Mouse (Mus musculus): Measurements from ENCODE around the gene 4930519G04Rik. TPM values are rescaled to one million over a fixed set of nuclear protein-coding genes. Genes with fewer than 3 reads are reported as not detected.
"Not testable (repeated sequence)": the region's sequence is repeated elsewhere in the genome, so short reads cannot be mapped to it uniquely, and the experiment has no call there.

4930519G04Rik gene
- polyA plus RNA-seq, 1 experiment from 2014 or later, result 0.04 TPM

GRCm38 (mm10) chr5:114879399-114879798, 25.9 kb downstream of the 4930519G04Rik start:
- H3K27me3 ChIP-seq, result no peaks in the 10 kb centered on the region
- DNase-seq (ENCODE audit: low read depth, low spot score) (no peak), ATAC-seq (no peak)
- in situ Hi-C loops (cut with MboI; ENCODE audit: low pct_unique_long_range_greater_than_20kb), result no loop called here
- TF ChIP-seq CTCF (IDR thresholded peaks at IDR 0.05), result no peak
- POLR2A ChIA-PET, result no interaction called here
- CTCF ChIA-PET, result no interaction called here

DNA sequence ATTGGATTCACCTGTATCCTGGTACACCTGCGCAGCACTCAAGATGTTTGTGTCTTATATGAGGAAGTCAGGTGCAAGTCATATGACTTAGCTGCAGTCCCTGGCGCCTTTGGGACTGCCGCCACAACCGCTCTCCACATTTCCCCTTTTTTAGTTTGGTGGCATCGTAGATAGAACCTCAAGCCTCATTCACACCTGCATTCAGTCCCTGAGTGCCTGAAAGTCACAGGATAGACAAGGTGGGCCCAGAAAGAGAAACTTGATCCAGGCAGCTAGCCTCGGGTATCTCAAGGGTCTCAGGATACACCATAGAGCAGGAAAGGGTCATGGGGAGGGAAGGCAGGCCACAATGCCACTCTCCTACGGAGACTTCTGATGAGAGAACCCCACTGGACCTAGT, 28.9 kb downstream of the 4930519G04Rik start:
- H3K27me3 ChIP-seq; POLR2A ChIA-PET; CTCF ChIA-PET; in situ Hi-C loops (cut with MboI; ENCODE audit: low pct_unique_long_range_greater_than_20kb); DNase-seq (ENCODE audit: low read depth, low spot score); ATAC-seq: not testable (repeated sequence)

DNA sequence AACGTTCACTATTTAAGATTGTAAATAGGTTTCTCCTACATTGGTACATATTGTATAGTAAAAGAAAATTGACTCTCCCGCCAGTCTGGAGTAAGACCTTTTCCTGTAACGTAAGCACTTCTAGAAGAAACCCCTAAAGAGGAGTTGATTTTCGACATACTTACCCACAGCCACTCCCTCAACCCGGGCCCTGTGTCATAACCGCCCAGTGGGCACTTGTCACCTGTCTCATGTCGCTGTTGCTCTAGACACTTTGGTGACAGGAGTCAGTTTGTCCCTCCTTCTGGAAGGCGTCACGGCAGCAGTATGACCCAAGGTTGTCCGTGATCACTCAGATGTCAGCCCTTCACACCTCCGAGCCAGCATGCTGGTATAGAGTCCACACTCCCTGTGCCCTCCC, 29.6 kb downstream of the 4930519G04Rik start:
- no peak for TF ChIP-seq CTCF (IDR thresholded peaks at IDR 0.05)
- no peaks in the 10 kb centered on the region for H3K27me3 ChIP-seq
- DNase-seq (ENCODE audit: low read depth, low spot score) (no peak), ATAC-seq (no peak)
- in situ Hi-C loops (cut with MboI; ENCODE audit: low pct_unique_long_range_greater_than_20kb), result no loop called here
- POLR2A ChIA-PET, result no interaction called here
- CTCF ChIA-PET, result no interaction called here

- no peak for TF ChIP-seq CTCF (IDR thresholded peaks at IDR 0.05)
- no peak for DNase-seq (ENCODE audit: low read depth, low spot score)
- H3K27me3 ChIP-seq, result no peaks in the 10 kb centered on the region
- ChIA-PET CTCF (interaction anchor here (1.4 kb wide), 1 partner anchor 11 kb away, joined by 4 read pairs; no protein-coding TSS in a partner anchor), POLR2A (no interaction called here)
- no peak for ATAC-seq
- in situ Hi-C loops (cut with MboI; ENCODE audit: low pct_unique_long_range_greater_than_20kb), result no loop called here
Measured at GRCm38 (mm10) chr5:114886801-114887200, 33.3 kb downstream of the 4930519G04Rik start.

GRCm38 (mm10) chr5:114888995-114889394, 35.5 kb downstream of the 4930519G04Rik start:
- no peak for ATAC-seq
- H3K27me3 ChIP-seq, result no peaks in the 10 kb centered on the region
- in situ Hi-C loops (cut with MboI; ENCODE audit: low pct_unique_long_range_greater_than_20kb), result no loop called here
- TF ChIP-seq CTCF (IDR thresholded peaks at IDR 0.05), result no peak
- no peak for DNase-seq (ENCODE audit: low read depth, low spot score)
- ChIA-PET CTCF (no interaction called here), POLR2A (no interaction called here)

GRCm38 (mm10) chr5:114895542-114895941, 42.1 kb downstream of the 4930519G04Rik start:
- POLR2A ChIA-PET, result no interaction called here
- no peak for TF ChIP-seq CTCF (IDR thresholded peaks at IDR 0.05)
- in situ Hi-C loops (cut with MboI; ENCODE audit: low pct_unique_long_range_greater_than_20kb), result no loop called here
- H3K27me3 ChIP-seq, result no peaks in the 10 kb centered on the region
- CTCF ChIA-PET, result no interaction called here
- DNase-seq (ENCODE audit: low read depth, low spot score) (no peak), ATAC-seq (no peak)

- in situ Hi-C loops (cut with MboI; ENCODE audit: low pct_unique_long_range_greater_than_20kb), result no loop called here
- POLR2A ChIA-PET, result interaction anchor here (0.6 to 1.5 kb wide), 2 partner anchors 18 to 183 kb away, joined by 3 to 6 read pairs; no protein-coding TSS in a partner anchor
- ATAC-seq, result no peak
Measured at GRCm38 (mm10) chr5:114896688-114897373, 43.4 kb downstream of the 4930519G04Rik start, which contains the start of gene Oasl2. TSS of gene Oasl2 (plus strand) at chr5:114896936.

DNA sequence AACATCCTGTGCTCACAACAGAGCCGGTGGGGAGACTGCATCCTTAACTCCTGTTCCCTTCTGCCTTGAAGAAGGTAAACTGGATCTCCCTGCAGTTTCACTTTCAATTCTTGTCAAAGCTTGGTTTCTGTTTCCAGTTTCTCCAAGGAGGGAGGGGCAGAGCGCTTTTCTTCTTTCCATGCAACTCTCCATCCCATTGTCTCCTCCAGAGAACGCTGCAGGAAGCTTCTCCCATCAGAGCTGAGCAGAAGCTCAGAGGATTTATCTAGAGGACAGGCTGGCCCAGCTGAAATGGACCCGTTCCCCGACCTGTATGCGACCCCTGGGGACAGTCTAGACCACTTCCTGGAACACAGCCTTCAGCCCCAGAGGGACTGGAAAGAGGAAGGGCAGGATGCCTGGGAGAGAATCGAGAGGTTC, 43.9 kb downstream of the 4930519G04Rik start:
- CTCF ChIA-PET, result interaction anchor here (0.9 kb wide), 1 partner anchor 10 kb away, joined by 4 read pairs; no protein-coding TSS in a partner anchor
- no peak for TF ChIP-seq CTCF (IDR thresholded peaks at IDR 0.05)
- H3K27me3 ChIP-seq, result no peaks in the 10 kb centered on the region
- POLR2A ChIA-PET, result interaction anchor here (0.6 to 1.5 kb wide), 2 partner anchors 19 to 182 kb away, joined by 3 to 6 read pairs; no protein-coding TSS in a partner anchor
- DNase-seq (ENCODE audit: low read depth, low spot score) (no peak), ATAC-seq (no peak)
- in situ Hi-C loops (cut with MboI; ENCODE audit: low pct_unique_long_range_greater_than_20kb), result no loop called here

More at GRCm38 (mm10) chr5:114896688-114897373, 43.4 kb downstream of the 4930519G04Rik start, which contains the start of gene Oasl2:
- no peak for DNase-seq (ENCODE audit: low read depth, low spot score)
- no peak for TF ChIP-seq CTCF (IDR thresholded peaks at IDR 0.05)
- CTCF ChIA-PET, result no interaction called here
- H3K27me3 ChIP-seq, result no peaks in the 10 kb centered on the region

DNA sequence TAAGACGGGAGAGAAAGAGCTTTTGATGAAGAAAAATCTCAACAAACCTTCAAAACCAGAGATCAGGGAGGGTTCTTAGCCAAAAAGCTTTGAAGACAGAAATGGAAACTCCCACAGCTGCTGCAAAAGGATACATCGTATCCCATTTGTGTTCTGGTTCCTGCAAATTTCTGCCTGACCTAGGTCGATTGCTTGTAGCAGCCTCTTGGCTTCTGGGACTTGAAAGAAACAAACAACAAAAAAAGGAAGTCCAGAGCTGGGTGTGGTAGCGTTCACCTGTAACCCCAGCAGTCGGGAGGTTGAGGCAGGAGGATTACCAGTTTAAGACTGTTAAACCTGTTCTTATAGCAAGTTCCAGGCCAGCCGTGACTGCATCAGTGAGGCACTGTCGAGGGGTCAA, 45.4 kb downstream of the 4930519G04Rik start:
- no peak for TF ChIP-seq CTCF (IDR thresholded peaks at IDR 0.05)
- ATAC-seq, result no peak
- DNase-seq (ENCODE audit: low read depth, low spot score), result no peak
- POLR2A ChIA-PET, result interaction anchor here (0.8 kb wide), 1 partner anchor 22 kb away, joined by 4 read pairs; no protein-coding TSS in a partner anchor
- CTCF ChIA-PET, result no interaction called here
- no peaks in the 10 kb centered on the region for H3K27me3 ChIP-seq
- in situ Hi-C loops (cut with MboI; ENCODE audit: low pct_unique_long_range_greater_than_20kb), result no loop called here

GRCm38 (mm10) chr5:114902413-114902812, 48.9 kb downstream of the 4930519G04Rik start:
- in situ Hi-C loops (cut with MboI; ENCODE audit: low pct_unique_long_range_greater_than_20kb), result loop anchor here (5.0 kb wide), 1 partner anchor 205 kb away; no protein-coding TSS in a partner anchor
- ATAC-seq, result no peak
- TF ChIP-seq CTCF (IDR thresholded peaks at IDR 0.05), result peak; percentile 89
- CTCF ChIA-PET, result interaction anchor here (0.7 to 1.4 kb wide), 6 partner anchors 11 to 218 kb away, joined by 3 to 4 read pairs (median 3); no protein-coding TSS in a partner anchor
- POLR2A ChIA-PET, result interaction anchor here (0.6 kb wide), 1 partner anchor 43 kb away, joined by 4 read pairs; no protein-coding TSS in a partner anchor
- no peak for DNase-seq (ENCODE audit: low read depth, low spot score)
- no peaks in the 10 kb centered on the region for H3K27me3 ChIP-seq

DNA sequence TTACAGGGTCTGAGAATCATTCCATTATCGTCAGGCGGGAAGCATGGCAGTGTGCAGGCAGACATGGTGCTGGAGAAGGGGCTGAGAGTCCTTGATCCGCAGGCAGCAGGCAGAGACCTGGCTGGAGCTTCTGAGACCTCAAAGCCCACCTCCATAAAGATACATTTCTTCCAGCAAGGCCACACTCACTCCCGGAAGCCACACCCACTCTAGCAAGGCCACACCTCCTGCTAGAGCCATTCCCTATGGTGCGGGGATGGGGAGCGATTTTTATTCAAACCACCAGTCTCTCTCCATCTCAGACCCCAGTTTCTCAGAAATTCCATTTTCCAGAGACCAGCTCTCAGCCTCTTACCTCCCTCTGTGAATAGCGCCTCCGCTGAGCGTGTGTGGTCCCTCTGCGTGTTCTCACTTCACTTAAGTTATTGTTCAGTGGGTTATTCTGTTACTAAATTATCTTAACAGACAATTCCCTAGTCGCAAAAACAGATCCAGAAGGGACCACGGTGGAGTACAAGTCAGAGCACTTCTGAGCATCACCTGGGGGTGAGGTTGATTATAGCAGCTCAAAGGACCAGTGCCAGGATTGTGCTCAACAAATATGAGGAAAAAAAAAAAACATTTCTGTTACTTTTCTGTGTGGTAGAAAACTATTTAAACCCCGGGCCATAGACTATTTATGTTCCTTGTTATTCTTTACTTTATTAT, 55.3 kb downstream of the 4930519G04Rik start:
- CTCF ChIA-PET, result no interaction called here

More for the DNA sequence above, 55.3 kb downstream of the 4930519G04Rik start:
- TF ChIP-seq CTCF (IDR thresholded peaks at IDR 0.05), result no peak
- in situ Hi-C loops (cut with MboI; ENCODE audit: low pct_unique_long_range_greater_than_20kb), result no loop called here
- ATAC-seq (no peak), DNase-seq (ENCODE audit: low read depth, low spot score) (no peak)
- POLR2A ChIA-PET, result no interaction called here
- H3K27me3 ChIP-seq, result no peaks in the 10 kb centered on the region

All from Patski (cell line).